Mouse (Mus musculus): ENCODE measurements at regions not wholly inside any gene's neighbourhood (a gene's known extent, or its start where the extent isn't known, plus 50 kb on each side); places are given as distances from the start of the nearest gene placed in this dataset.

DNA sequence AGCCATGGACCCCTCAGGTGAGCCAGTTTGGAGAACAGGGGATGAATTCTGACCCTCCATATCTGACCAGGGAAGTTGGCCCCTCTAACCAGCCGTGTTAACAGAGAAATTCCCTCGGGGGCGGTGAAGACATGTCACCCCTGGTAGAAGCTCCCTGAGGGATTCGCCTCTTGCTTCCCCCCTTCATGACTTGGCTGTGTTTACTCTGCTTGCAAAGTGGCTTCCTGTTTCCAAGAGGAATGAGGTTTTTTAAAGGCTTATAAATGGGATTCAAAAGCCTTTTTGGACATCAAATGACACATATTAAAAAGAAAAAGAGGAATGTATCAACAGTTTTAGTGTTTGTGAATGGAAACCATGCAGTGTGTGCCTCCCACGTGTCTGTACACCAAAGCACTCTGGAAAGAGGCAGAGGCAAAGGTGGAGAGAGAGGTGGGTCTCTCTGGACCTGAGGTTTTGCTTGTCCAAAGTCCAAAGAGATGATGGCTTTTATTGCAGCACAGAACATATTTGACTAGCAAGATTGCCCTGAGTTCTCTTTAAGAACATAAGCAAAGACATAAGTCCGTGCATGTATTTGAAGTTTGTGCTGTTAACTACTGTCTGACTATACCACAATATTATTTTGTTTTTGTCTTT is 308.9 kb upstream of the Tbx3 start:
- H3K27ac ChIP-seq (ENCODE audit: insufficient read depth, low read length), result no peak overlapping the region
- no peaks in the 10 kb centered on the region for H3K4me1 ChIP-seq (ENCODE audit: control insufficient read depth, insufficient read depth, low read length)
- no peaks in the 10 kb centered on the region for H3K27me3 ChIP-seq (ENCODE audit: control insufficient read depth, insufficient read depth, low read length, poor library complexity, severe bottlenecking)
- H3K36me3 ChIP-seq (ENCODE audit: control insufficient read depth, insufficient read depth, low read length, poor library complexity, severe bottlenecking), result no peaks in the 10 kb centered on the region
- H3K4me3 ChIP-seq (ENCODE audit: low read depth, low read length), result no peak overlapping the region
- H3K9me3 ChIP-seq (replicated peaks; ENCODE audit: control insufficient read depth, insufficient read depth, low read length, poor library complexity, severe bottlenecking), result no peaks in the 10 kb centered on the region
- no peak overlapping the region for H3K9ac ChIP-seq (ENCODE audit: low read depth, poor library complexity, severe bottlenecking)
- TF ChIP-seq POLR2A (IDR thresholded peaks at IDR 0.05; ENCODE audit: insufficient read depth, low read length) (no peak), EP300 (IDR thresholded peaks at IDR 0.05; ENCODE audit: insufficient read depth, low read depth, low read length) (no peak), CTCF (IDR thresholded peaks at IDR 0.05; ENCODE audit: low read depth, low read length) (no peak)

DNA sequence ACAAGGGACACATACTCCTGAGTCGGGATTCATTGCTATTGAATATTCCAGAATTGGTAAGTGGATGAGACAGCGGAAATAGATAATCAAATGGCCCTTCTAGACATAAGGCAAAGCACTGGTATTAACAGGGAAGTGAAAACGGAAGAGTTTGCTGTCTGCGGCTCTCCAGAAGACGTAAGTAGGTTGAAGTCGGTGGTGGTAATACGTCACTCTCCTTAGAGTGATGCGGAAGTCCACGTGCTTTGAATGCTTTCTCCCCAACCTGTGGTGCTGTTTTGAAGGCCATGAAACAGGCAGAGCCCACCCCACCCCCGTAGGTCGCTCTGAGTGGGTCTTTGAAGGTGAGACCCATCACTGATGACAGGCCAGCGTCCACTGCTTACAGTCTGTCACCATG is 308.0 kb upstream of the Tbx3 start:
- Histone ChIP-seq H3K4me1 (ENCODE audit: control insufficient read depth, insufficient read depth, low read length) (no peaks in the 10 kb centered on the region), H3K27me3 (ENCODE audit: control insufficient read depth, insufficient read depth, low read length, poor library complexity, severe bottlenecking) (no peaks in the 10 kb centered on the region), H3K9ac (ENCODE audit: low read depth, poor library complexity, severe bottlenecking) (no peak overlapping the region), H3K36me3 (ENCODE audit: control insufficient read depth, insufficient read depth, low read length, poor library complexity, severe bottlenecking) (no peaks in the 10 kb centered on the region), H3K27ac (ENCODE audit: insufficient read depth, low read length) (no peak overlapping the region), H3K9me3 (replicated peaks; ENCODE audit: control insufficient read depth, insufficient read depth, low read length, poor library complexity, severe bottlenecking) (no peaks in the 10 kb centered on the region), H3K4me3 (ENCODE audit: low read depth, low read length) (no peak overlapping the region)
- TF ChIP-seq CTCF (IDR thresholded peaks at IDR 0.05; ENCODE audit: low read depth, low read length) (no peak), POLR2A (IDR thresholded peaks at IDR 0.05; ENCODE audit: insufficient read depth, low read length) (no peak), EP300 (IDR thresholded peaks at IDR 0.05; ENCODE audit: insufficient read depth, low read depth, low read length) (no peak)

- H3K9ac ChIP-seq (ENCODE audit: low read depth, poor library complexity, severe bottlenecking), result no peak overlapping the region
- no peaks in the 10 kb centered on the region for H3K4me1 ChIP-seq (ENCODE audit: control insufficient read depth, insufficient read depth, low read length)
- H3K4me3 ChIP-seq (ENCODE audit: low read depth, low read length), result no peak overlapping the region
- no peaks in the 10 kb centered on the region for H3K9me3 ChIP-seq (replicated peaks; ENCODE audit: control insufficient read depth, insufficient read depth, low read length, poor library complexity, severe bottlenecking)
- H3K27ac ChIP-seq (ENCODE audit: insufficient read depth, low read length), result no peak overlapping the region
- no peaks in the 10 kb centered on the region for H3K27me3 ChIP-seq (ENCODE audit: control insufficient read depth, insufficient read depth, low read length, poor library complexity, severe bottlenecking)
- no peaks in the 10 kb centered on the region for H3K36me3 ChIP-seq (ENCODE audit: control insufficient read depth, insufficient read depth, low read length, poor library complexity, severe bottlenecking)
- TF ChIP-seq POLR2A (IDR thresholded peaks at IDR 0.05; ENCODE audit: insufficient read depth, low read length) (no peak), CTCF (IDR thresholded peaks at IDR 0.05; ENCODE audit: low read depth, low read length) (no peak), EP300 (IDR thresholded peaks at IDR 0.05; ENCODE audit: insufficient read depth, low read depth, low read length) (no peak)
Measured at GRCm38 (mm10) chr5:119364250-119364649, 306.2 kb upstream of the Tbx3 start.

DNA sequence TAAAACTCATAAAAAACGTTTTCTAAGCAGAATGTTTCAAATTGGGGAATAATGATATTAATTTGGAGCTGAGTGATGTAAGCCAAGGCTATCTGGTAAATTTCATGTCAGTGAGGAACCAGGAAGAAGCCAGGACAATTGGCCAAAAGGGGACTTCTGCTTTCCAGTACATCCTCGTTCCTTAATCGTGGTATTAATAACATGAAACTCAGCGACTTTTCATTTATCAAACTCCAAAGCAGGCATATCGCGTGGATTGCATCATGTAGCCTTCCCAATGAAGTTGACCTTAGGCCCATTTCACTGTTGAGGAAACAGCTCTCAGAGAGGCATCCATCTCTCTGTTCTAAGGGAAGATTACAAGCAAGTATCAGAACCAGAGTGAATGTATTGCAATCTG is 305.3 kb upstream of the Tbx3 start:
- no peak for TF ChIP-seq EP300 (IDR thresholded peaks at IDR 0.05; ENCODE audit: insufficient read depth, low read depth, low read length)
- no peak for TF ChIP-seq POLR2A (IDR thresholded peaks at IDR 0.05; ENCODE audit: insufficient read depth, low read length)
- no peak for TF ChIP-seq CTCF (IDR thresholded peaks at IDR 0.05; ENCODE audit: low read depth, low read length)
- Histone ChIP-seq H3K4me3 (ENCODE audit: low read depth, low read length) (no peak overlapping the region), H3K27ac (ENCODE audit: insufficient read depth, low read length) (no peak overlapping the region), H3K9ac (ENCODE audit: low read depth, poor library complexity, severe bottlenecking) (no peak overlapping the region), H3K9me3 (replicated peaks; ENCODE audit: control insufficient read depth, insufficient read depth, low read length, poor library complexity, severe bottlenecking) (no peaks in the 10 kb centered on the region), H3K4me1 (ENCODE audit: control insufficient read depth, insufficient read depth, low read length) (no peaks in the 10 kb centered on the region), H3K36me3 (ENCODE audit: control insufficient read depth, insufficient read depth, low read length, poor library complexity, severe bottlenecking) (no peaks in the 10 kb centered on the region), H3K27me3 (ENCODE audit: control insufficient read depth, insufficient read depth, low read length, poor library complexity, severe bottlenecking) (no peaks in the 10 kb centered on the region)

DNA sequence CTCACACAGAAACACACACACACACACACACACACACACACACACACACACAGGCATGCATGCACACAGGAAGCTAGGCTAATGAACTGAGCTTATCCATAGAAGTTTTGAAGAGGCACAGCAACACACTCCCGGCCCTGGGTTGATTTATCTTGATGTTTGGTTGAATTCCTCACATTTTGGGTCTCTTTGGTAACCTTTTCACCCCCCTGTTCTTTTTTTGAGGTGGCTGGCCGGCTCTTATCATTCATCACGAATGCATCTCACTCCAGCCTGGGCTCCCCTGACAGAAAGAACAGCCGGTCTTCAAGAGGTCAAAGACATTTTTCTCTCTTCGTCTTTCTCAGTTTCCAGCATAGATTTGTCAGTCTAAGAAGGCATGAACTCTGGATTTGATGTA is 304.2 kb upstream of the Tbx3 start:
- H3K4me1 ChIP-seq (ENCODE audit: control insufficient read depth, insufficient read depth, low read length), result no peaks in the 10 kb centered on the region
- H3K27ac ChIP-seq (ENCODE audit: insufficient read depth, low read length), result no peak overlapping the region
- no peak for TF ChIP-seq POLR2A (IDR thresholded peaks at IDR 0.05; ENCODE audit: insufficient read depth, low read length)
- no peak for TF ChIP-seq EP300 (IDR thresholded peaks at IDR 0.05; ENCODE audit: insufficient read depth, low read depth, low read length)
- TF ChIP-seq CTCF (IDR thresholded peaks at IDR 0.05; ENCODE audit: low read depth, low read length), result no peak
- H3K27me3 ChIP-seq (ENCODE audit: control insufficient read depth, insufficient read depth, low read length, poor library complexity, severe bottlenecking), result no peaks in the 10 kb centered on the region
- H3K9ac ChIP-seq (ENCODE audit: low read depth, poor library complexity, severe bottlenecking), result no peak overlapping the region
- H3K4me3 ChIP-seq (ENCODE audit: low read depth, low read length), result no peak overlapping the region
- no peaks in the 10 kb centered on the region for H3K36me3 ChIP-seq (ENCODE audit: control insufficient read depth, insufficient read depth, low read length, poor library complexity, severe bottlenecking)
- no peaks in the 10 kb centered on the region for H3K9me3 ChIP-seq (replicated peaks; ENCODE audit: control insufficient read depth, insufficient read depth, low read length, poor library complexity, severe bottlenecking)

GRCm38 (mm10) chr5:119370481-119370880 is 300.0 kb upstream of the Tbx3 start:
- no peaks in the 10 kb centered on the region for H3K27me3 ChIP-seq (ENCODE audit: control insufficient read depth, insufficient read depth, low read length, poor library complexity, severe bottlenecking)
- H3K27ac ChIP-seq (ENCODE audit: insufficient read depth, low read length), result no peak overlapping the region
- H3K9me3 ChIP-seq (replicated peaks; ENCODE audit: control insufficient read depth, insufficient read depth, low read length, poor library complexity, severe bottlenecking), result no peaks in the 10 kb centered on the region
- H3K4me3 ChIP-seq (ENCODE audit: low read depth, low read length), result no peak overlapping the region
- H3K36me3 ChIP-seq (ENCODE audit: control insufficient read depth, insufficient read depth, low read length, poor library complexity, severe bottlenecking), result no peaks in the 10 kb centered on the region
- no peak for TF ChIP-seq POLR2A (IDR thresholded peaks at IDR 0.05; ENCODE audit: insufficient read depth, low read length)
- no peak overlapping the region for H3K9ac ChIP-seq (ENCODE audit: low read depth, poor library complexity, severe bottlenecking)
- no peaks in the 10 kb centered on the region for H3K4me1 ChIP-seq (ENCODE audit: control insufficient read depth, insufficient read depth, low read length)

Data from ES-Bruce4 (cell line).